Mouse (Mus musculus) limb, embryonic 14.5 days (tissue): ENCODE results near the gene Tmprss3. TPM values are rescaled to one million over a fixed set of nuclear protein-coding genes. Genes with fewer than 3 reads are reported as not detected.

Experiments
- ATAC-seq: fragments of 200-750 bp; cut with Nextera tagmentation; 2 replicates; pipeline ENCODE4 v1.8.0; 2017; ENCODE audit warnings: low read depth, moderate number of reproducible peaks, moderate TSS enrichment; ENCODE audit not compliant: low FRiP score
- DNase-seq: peaks from one replicate; pipeline ENCODE4 v3.0.0-alpha.2; 2015; ENCODE audit warnings: low spot score
- H3K27ac ChIP-seq: fragments of 300-500 bp; sonication (generic); replicated peaks from 2 replicates; pipeline ENCODE4 v1.5.1; 2014; ENCODE audit warnings: low read depth, mild to moderate bottlenecking, low read length, moderate library complexity, mixed read lengths
- H3K27me3 ChIP-seq: fragments of 300-500 bp; sonication (generic); 2 replicates; pipeline ENCODE4 v1.6.1; 2014; ENCODE audit warnings: low read length, mixed read lengths; ENCODE audit not compliant: control insufficient read depth, insufficient read depth
- H3K36me3 ChIP-seq: fragments of 300-500 bp; sonication (generic); 2 replicates; pipeline ENCODE4 v1.6.1; 2014; ENCODE audit warnings: mild to moderate bottlenecking, low read length, moderate library complexity, mixed read lengths; ENCODE audit not compliant: control insufficient read depth, insufficient read depth
- H3K4me1 ChIP-seq: fragments of 300-500 bp; sonication (generic); 2 replicates; pipeline ENCODE4 v1.6.1; 2014; ENCODE audit warnings: antibody characterized with exemption, low read length, mixed read lengths; ENCODE audit not compliant: control insufficient read depth, insufficient read depth
- H3K4me2 ChIP-seq: fragments of 300-500 bp; sonication (generic); replicated peaks from 2 replicates; pipeline ENCODE4 v1.6.1; 2014; ENCODE audit warnings: low read depth, mild to moderate bottlenecking, low read length, moderate library complexity; ENCODE audit not compliant: severe bottlenecking
- H3K4me3 ChIP-seq: fragments of 300-500 bp; sonication (generic); replicated peaks from 2 replicates; pipeline ENCODE4 v1.5.1; 2014; ENCODE audit warnings: low read length
- H3K9ac ChIP-seq: fragments of 300-500 bp; sonication (generic); 2 replicates; pipeline ENCODE4 v1.6.1; 2014; ENCODE audit warnings: mild to moderate bottlenecking, low read depth, low read length, moderate library complexity; ENCODE audit not compliant: severe bottlenecking
- H3K9me3 ChIP-seq: fragments of 300-500 bp; sonication (generic); 2 replicates; pipeline ENCODE4 v1.6.1; 2016; ENCODE audit warnings: low read length; ENCODE audit not compliant: control insufficient read depth
- POLR2A ChIP-seq: fragments of 200-500 bp; IDR thresholded peaks from 2 replicates; pipeline ENCODE4 v1.8.0; 2012; ENCODE audit warnings: inconsistent platforms, mild to moderate bottlenecking, moderate library complexity, borderline replicate concordance; ENCODE audit not compliant: insufficient read depth, insufficient read length; ENCODE audit errors: extremely low read depth
- WGBS: fragments of 180-500 bp; shearing (Covaris S2); extraction: QIAGEN DNeasy Blood & Tissue Kit; methylation state at CpG from one replicate; pipeline ENCODE4 v1.1.7; 2014; 5-methylcytosine and 5-hydroxymethylcytosine counted together
- polyA plus RNA-seq, 2 experiments: library from polyadenylated mRNA; depleted of rRNA in 1 of 2; stranded (reverse) in 1 of 2; unstranded in 1 of 2; fragments of >200 nt; fragmentation: Nextera tagmentation in 1 of 2; extraction: Ambion mirVana in 1 of 2; gene quantifications; 2 replicates each; pipeline versions ENCODE4 v1.2.1 to v1.2.3; 2012 to 2014

Gene Tmprss3
- polyA plus RNA-seq (2012; rRNA removed) (0.03 and 0.06 TPM in 2 replicates), polyA plus RNA-seq (2014; fragmentation: Nextera tagmentation; extraction: Ambion mirVana) (not detected in 2 replicates)

DNA sequence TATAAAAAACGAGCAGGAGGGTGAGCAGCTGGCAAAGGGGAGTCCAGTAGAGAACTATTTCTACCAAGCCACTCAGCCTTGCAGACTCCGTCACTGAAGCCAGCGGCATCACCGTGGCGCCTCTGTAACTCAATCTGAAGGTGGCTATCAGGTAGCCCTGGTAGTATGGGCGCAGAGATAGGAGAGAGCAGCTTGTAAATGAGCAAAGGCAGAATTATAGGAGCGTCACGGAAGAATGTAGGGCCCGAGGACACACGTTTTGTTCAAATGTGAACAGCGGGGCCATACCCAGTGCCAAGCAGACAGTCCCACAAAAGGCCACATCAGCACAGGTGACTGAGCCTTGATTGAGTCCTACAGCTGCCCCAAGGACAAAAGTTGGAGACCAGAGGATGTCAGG, at the start of gene Tmprss3:
Gene Tmprss3, minus strand, starts transcription at position 101 of the 400 bp plus-strand sequence.
- ATAC-seq (no peak), DNase-seq (no peak)
- Histone ChIP-seq H3K4me1 (no peaks in the 10 kb centered on the region), H3K27ac (no peak within 1 kb of the TSS), H3K36me3 (no peaks in the 10 kb centered on the region), H3K9me3 (no peaks in the 10 kb centered on the region), H3K9ac (no peak within 1 kb of the TSS), H3K27me3 (no peaks in the 10 kb centered on the region), H3K4me3 (no peak within 1 kb of the TSS), H3K4me2 (no peak within 1 kb of the TSS)
- 85% methylated on average over 11 of the region's 11 CpGs for WGBS
- TF ChIP-seq POLR2A = no peak

DNA sequence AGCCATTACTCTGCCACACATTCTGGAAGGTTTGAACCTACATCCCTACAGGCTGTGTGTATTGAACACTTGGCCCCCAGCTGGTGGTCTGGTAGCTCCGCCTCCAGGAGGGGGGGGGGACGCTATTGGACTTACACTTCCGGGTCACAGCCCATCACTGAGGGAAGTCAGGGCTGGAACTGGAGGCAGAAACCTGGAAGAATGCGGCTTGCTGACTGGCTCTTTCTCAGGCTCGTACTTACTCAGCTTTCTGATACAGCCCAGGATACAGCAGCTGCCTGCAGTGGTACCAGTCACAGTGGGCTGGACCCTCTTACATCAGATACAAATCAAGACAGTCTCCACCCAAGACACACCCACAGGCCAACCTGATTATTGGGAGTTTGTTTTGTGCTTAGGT, 48.4 kb upstream of the Tmprss3 start:
- Histone ChIP-seq H3K9ac (no peak overlapping the region), H3K4me3 (no peak overlapping the region), H3K4me1 (no peaks in the 10 kb centered on the region), H3K36me3 (no peaks in the 10 kb centered on the region), H3K27ac (no peak overlapping the region), H3K4me2 (no peak overlapping the region), H3K9me3 (no peaks in the 10 kb centered on the region), H3K27me3 (no peaks in the 10 kb centered on the region)
- WGBS = 36% methylated on average over 4 of the region's 5 CpGs
- no peak for TF ChIP-seq POLR2A
- DNase-seq = no peak
- no peak for ATAC-seq

DNA sequence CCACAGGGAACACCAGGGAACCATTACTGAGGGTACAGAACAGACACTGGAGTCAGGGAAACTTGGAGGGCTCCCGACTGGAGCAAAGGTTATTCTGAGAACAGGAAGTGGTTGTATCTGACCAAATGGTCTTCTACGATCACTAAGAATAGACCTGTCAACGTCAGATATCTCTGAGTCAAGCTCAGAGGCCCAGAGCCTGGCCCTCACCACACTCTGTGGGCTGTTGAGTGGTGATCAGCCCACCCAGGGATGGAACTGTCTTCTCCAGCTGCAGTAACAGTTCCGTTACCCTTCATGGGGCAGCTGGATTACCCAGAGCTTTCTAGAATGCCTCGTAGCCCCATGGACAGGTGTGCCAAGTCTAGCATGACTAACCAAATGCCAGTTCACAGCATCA, 46.5 kb upstream of the Tmprss3 start:
- no peaks in the 10 kb centered on the region for H3K27me3 ChIP-seq
- no peaks in the 10 kb centered on the region for H3K36me3 ChIP-seq
- no peak overlapping the region for H3K4me3 ChIP-seq
- H3K27ac ChIP-seq = no peak overlapping the region
- H3K9me3 ChIP-seq = no peaks in the 10 kb centered on the region
- 78% methylated on average over 5 of the region's 5 CpGs for WGBS
- DNase-seq = no peak
- no peak overlapping the region for H3K4me2 ChIP-seq
- no peaks in the 10 kb centered on the region for H3K4me1 ChIP-seq
- TF ChIP-seq POLR2A = no peak
- H3K9ac ChIP-seq = no peak overlapping the region
- ATAC-seq = no peak

DNA sequence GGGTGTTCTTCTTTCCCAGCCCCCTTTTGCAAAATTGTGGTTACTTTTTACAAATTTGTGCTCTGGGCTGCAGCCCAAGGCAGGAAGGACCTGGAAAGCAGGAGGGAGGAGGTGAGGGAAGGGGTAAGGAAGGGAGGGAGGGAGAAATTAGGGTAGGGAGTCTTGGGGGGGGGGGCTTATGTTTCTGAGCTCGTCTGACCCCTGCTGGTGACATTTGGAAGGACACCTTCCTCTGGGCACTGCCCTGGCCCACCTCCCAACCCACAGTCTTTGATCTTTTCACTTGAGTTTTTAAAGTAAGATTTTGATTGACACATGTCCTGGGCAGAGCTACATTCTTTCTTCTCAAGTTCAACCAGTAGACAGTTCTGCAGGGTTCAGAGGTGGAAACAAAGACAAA, 44.0 kb upstream of the Tmprss3 start:
- DNase-seq = no peak
- Histone ChIP-seq H3K9me3 (no peaks in the 10 kb centered on the region), H3K4me1 (no peaks in the 10 kb centered on the region), H3K27ac (no peak overlapping the region), H3K4me2 (no peak overlapping the region), H3K9ac (no peak overlapping the region), H3K36me3 (no peaks in the 10 kb centered on the region), H3K27me3 (no peaks in the 10 kb centered on the region), H3K4me3 (no peak overlapping the region)
- WGBS = 0% methylated on average over 1 of the region's 1 CpGs
- TF ChIP-seq POLR2A = no peak
- no peak for ATAC-seq

DNA sequence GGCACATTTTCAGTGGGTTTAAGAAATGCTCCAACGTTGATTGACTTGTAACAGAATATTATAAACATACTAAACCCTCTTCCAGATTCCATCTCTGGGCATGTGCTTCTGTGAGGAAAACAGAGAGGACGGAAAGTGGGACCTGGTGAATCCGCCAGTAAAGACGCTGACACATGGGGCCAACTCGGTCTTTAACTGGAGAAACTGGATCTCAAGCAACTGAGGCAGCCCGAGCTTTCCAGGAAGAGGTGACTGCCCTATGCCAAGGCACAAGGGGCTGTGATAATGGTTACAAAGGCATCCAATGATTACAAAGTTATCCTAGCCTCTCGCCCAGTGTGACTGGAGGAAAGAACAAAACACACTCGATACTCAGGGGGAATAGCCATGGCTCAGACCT, 42.4 kb upstream of the Tmprss3 start:
- Histone ChIP-seq H3K27me3 (no peaks in the 10 kb centered on the region), H3K4me2 (no peak overlapping the region), H3K36me3 (no peaks in the 10 kb centered on the region), H3K9ac (no peak overlapping the region), H3K27ac (no peak overlapping the region), H3K4me1 (no peaks in the 10 kb centered on the region), H3K4me3 (no peak overlapping the region), H3K9me3 (no peaks in the 10 kb centered on the region)
- no peak for ATAC-seq
- TF ChIP-seq POLR2A = no peak
- no peak for DNase-seq
- WGBS = 82% methylated on average over 8 of the region's 8 CpGs
